17 mouse cellular contexts compared by ENCODE assay signal in the genomic region with DNA sequence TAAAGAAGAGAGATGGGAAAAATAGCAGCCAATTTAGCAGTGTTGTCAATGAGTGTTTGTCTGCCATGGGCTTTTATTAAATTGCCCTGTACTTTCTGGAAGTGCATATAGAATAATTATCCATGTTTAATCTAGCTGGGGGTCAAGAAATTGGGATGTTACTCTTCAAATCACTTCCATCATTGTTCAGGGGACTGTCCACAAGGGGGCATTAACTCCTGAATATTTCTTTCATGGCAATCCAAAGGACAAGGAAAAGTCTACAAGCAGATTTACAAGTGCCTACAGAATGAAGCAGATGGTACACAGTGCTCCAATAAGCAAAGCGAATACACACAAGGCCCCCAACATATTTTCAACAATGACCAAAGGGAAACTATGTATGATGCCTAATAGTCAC.
DNase-seq lines count a peak whose midpoint lies in the region; ATAC-seq and TF ChIP-seq lines count a peak whose summit lies in the region.
"Had no signal": no experiment of that assay in that cellular context is flagged by ENCODE, and none has a peak within 500 bp of the region (broad histone marks: within the 10 kb centered on the region; RNA-seq: fewer than 3 reads in every experiment).

No protein-coding gene starts in this region.

- no peak for ATAC-seq in hindbrain, postnatal 0 days
- no peak for ATAC-seq in hindbrain, embryonic 12.5 days (ENCODE audit: low FRiP score)
- ATAC-seq: forebrain, embryonic 16.5 days; Patski had no signal

- no peaks in the 10 kb centered on the region for H3K4me1 ChIP-seq in hindbrain, postnatal 0 days (ENCODE audit: insufficient read depth, low read length)
- H3K4me1 ChIP-seq in hindbrain, embryonic 12.5 days, result no peaks in the 10 kb centered on the region
- H3K4me1 ChIP-seq: embryonic facial prominence, embryonic 13.5 days; hindbrain, embryonic 15.5 days; limb, embryonic 15.5 days; neural tube, embryonic 13.5 days had no signal

- no peak overlapping the region for H3K9ac ChIP-seq in hindbrain, postnatal 0 days (replicated peaks; ENCODE audit: low read length)
- H3K9ac ChIP-seq in hindbrain, embryonic 12.5 days, result no peak overlapping the region
- H3K9ac ChIP-seq: embryonic facial prominence, embryonic 13.5 days; hindbrain, embryonic 15.5 days; limb, embryonic 15.5 days; neural tube, embryonic 13.5 days had no signal

- H3K27ac ChIP-seq in hindbrain, postnatal 0 days, result no peak overlapping the region
- H3K27ac ChIP-seq in hindbrain, embryonic 12.5 days, result no peak overlapping the region
- H3K27ac ChIP-seq: embryonic facial prominence, embryonic 13.5 days; hindbrain, embryonic 15.5 days; limb, embryonic 15.5 days; neural tube, embryonic 13.5 days had no signal

- no peaks in the 10 kb centered on the region for H3K27me3 ChIP-seq in hindbrain, postnatal 0 days (ENCODE audit: insufficient read depth, low read length)
- no peaks in the 10 kb centered on the region for H3K27me3 ChIP-seq in hindbrain, embryonic 12.5 days
- H3K27me3 ChIP-seq: embryonic facial prominence, embryonic 13.5 days; hindbrain, embryonic 15.5 days; limb, embryonic 15.5 days; neural tube, embryonic 13.5 days had no signal

- no peak overlapping the region for H3K4me3 ChIP-seq in hindbrain, postnatal 0 days (ENCODE audit: low read length)
- H3K4me3 ChIP-seq in hindbrain, embryonic 12.5 days, result no peak overlapping the region
- H3K4me3 ChIP-seq: embryonic facial prominence, embryonic 13.5 days; hindbrain, embryonic 15.5 days; limb, embryonic 15.5 days; neural tube, embryonic 13.5 days had no signal

- no peak overlapping the region for H3K4me2 ChIP-seq in hindbrain, postnatal 0 days (ENCODE audit: low read depth, low read length)
- H3K4me2 ChIP-seq in hindbrain, embryonic 12.5 days (replicated peaks), result no peak overlapping the region
- H3K4me2 ChIP-seq: embryonic facial prominence, embryonic 13.5 days; hindbrain, embryonic 15.5 days; limb, embryonic 15.5 days; neural tube, embryonic 13.5 days had no signal

- 74% methylated on average over 1 of the region's 1 CpGs for WGBS in hindbrain, postnatal 0 days
- 87% methylated on average over 1 of the region's 1 CpGs for WGBS in hindbrain, embryonic 12.5 days

- no peaks in the 10 kb centered on the region for H3K36me3 ChIP-seq in hindbrain, postnatal 0 days (ENCODE audit: insufficient read depth, low read length)
- H3K36me3 ChIP-seq in hindbrain, embryonic 12.5 days, result no peaks in the 10 kb centered on the region
- H3K36me3 ChIP-seq: embryonic facial prominence, embryonic 13.5 days; hindbrain, embryonic 15.5 days; limb, embryonic 15.5 days; neural tube, embryonic 13.5 days had no signal

- peak; percentile 1 for DNase-seq in adrenal gland, postnatal 10 days
- DNase-seq in adrenal gland, adult 18-20 months (ENCODE audit: low spot score in 2 of 2), result no peak
- DNase-seq in hindbrain, postnatal 0 days (ENCODE audit: low spot score), result no peak
- DNase-seq in lung, postnatal 14 days, result peak; percentile 3
- no peak for DNase-seq in lung, postnatal 4 days
- DNase-seq in natural killer cell, adult 2 months (ENCODE audit: low spot score in 2 of 2), result no peak
- DNase-seq in right cerebral cortex, postnatal 4 days, result no peak
- DNase-seq: layer of hippocampus, adult 9-11 months; spleen, adult 18-20 months; thymus, adult 18-20 months had no signal

- no peaks in the 10 kb centered on the region for H3K9me3 ChIP-seq in hindbrain, postnatal 0 days (ENCODE audit: low read length)
- no peaks in the 10 kb centered on the region for H3K9me3 ChIP-seq in hindbrain, embryonic 12.5 days (replicated peaks)
- H3K9me3 ChIP-seq: embryonic facial prominence, embryonic 13.5 days; hindbrain, embryonic 15.5 days; limb, embryonic 15.5 days; neural tube, embryonic 13.5 days had no signal

- peak; percentile 31; the same call in 1 of the 2 replicates for TF ChIP-seq CTCF in hindbrain, postnatal 0 days (IDR thresholded peaks at IDR 0.05; ENCODE audit: low read depth)

Comparison
In these comparisons a context has a peak if more than half of its experiments do, and no peak if none do; other contexts are left out.
1. DNase-seq: peak in adrenal gland, postnatal 10 days (single experiment) and lung, postnatal 14 days (single experiment); none in adrenal gland, adult 18-20 months (0 of 2), hindbrain, postnatal 0 days (single experiment), lung, postnatal 4 days (0 of 2), natural killer cell, adult 2 months (0 of 2) and right cerebral cortex, postnatal 4 days (single experiment).